Mouse (Mus musculus) left cerebral cortex, postnatal 25 days (tissue): ENCODE measurements around the gene Fgfr2. TPM values are rescaled to one million over a fixed set of nuclear protein-coding genes. Genes with fewer than 3 reads are reported as not detected.

Experiments used
- DNase-seq, 2 experiments: peaks; one replicate each; pipeline ENCODE4 v3.0.0; 2022; ENCODE audit warnings: low spot score in 2 of 2, mixed read lengths in 1 of 2
- intact Hi-C: fragments of 180-260 bp; cut with DNase I; formaldehyde crosslinking; loops from one replicate; pipeline ENCODE4 v1.15.1; 2025
- total RNA-seq, 2 experiments: library from RNA; stranded (reverse); gene quantifications; 2 replicates each; pipeline ENCODE4 v1.2.3; 2021

Gene Fgfr2
- total RNA-seq, 2 experiments from 2014 or later = 37.1 to 42.0 TPM

DNA sequence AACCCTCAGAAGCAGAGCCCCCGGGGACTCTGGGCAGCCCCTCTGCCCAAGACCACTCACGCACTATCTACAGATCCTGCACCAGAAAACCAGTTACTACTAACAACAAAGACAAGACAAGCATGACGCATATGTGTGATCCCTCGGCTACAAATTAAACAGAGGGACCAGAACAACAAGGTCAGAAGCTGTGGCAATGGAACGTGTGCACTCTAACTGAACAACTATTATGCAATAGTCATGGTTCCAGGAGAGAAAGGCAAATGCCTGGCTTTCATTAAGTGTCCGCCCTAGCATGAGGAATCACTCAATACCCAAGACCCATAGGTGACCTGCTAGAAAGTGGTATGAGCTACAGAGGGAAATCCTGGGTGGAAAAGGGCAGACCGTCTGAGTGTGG is 346.0 kb downstream of the Fgfr2 start:
- DNase-seq = no peak
- intact Hi-C loops = no loop called here

DNA sequence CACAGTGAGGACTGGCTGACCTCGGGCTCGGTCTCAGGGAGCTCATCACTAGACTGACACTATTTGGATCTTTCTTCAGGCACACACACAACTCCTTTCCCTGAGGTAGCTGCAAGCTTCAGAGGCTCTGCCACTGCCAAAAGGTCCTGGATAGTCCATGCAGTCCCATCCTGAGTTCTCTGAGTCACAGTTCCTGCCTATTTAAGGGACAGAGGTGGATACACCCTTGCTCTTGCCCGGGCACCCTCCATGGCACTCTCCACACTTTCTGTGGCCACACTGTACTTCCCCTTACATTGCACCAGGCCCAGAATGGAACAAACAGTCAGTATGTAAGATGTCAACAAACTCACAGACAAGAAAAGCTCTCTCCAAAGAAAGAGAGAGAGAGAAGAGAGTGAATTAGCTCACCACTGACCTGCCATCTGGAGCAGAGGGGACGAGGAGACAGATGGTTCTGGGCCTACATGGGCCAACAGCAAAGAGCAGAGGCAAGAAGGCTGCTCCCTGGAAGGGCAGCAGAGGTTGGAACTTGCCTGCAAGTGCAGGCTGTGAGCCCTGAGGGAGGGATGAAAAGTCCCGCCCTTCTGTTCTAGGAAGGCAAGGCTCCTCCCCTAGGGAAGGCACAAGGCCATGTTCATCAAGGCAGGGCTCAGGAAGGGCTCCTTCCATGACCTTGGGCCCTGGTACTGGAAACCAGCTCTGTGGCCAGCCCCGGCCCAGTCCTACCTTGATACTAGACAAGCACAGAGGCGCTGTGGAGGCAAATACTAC is 346.6 kb downstream of the Fgfr2 start:
- intact Hi-C loops = no loop called here
- DNase-seq = no peak

DNA sequence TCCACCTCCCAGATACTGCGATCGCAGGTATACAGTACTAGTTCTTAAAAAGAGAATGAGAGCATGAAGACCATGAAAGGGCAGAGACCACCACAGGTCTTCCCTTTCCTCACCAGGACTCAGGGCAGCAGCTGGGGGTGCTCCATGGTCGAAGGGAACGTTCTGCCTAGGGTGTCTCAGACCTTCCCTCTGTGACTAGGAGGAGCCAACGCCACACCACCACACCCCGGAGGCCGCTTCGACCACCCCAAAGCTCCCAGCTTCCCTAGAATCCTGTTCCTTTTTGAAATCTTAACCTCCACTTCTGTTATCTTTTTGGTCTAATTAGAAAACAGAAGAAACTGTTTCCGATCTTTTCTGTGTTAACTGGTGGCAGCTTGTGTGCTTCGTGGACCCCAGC is 347.2 kb downstream of the Fgfr2 start:
- intact Hi-C loops = no loop called here
- DNase-seq = no peak

DNA sequence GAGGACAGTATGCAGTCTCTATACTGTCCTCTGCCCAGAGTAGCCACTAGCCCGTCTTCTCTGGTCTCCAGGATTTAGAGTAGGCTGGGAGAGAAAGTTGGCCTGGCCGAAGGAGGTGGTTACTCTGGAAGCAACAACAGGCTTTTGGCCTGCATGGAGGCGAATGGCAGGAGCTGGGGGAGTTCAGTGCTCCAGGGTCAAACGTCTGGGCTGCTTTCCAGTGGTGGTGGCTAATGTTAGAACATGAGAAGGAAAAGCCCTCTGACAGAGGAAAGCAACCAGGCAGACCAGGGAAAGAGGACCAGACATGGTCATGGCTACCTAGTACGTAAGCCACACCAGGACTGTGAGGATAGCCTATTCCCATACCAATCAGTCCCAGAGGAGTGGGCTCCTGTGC is 347.8 kb downstream of the Fgfr2 start:
- intact Hi-C loops = no loop called here
- DNase-seq = no peak

DNA sequence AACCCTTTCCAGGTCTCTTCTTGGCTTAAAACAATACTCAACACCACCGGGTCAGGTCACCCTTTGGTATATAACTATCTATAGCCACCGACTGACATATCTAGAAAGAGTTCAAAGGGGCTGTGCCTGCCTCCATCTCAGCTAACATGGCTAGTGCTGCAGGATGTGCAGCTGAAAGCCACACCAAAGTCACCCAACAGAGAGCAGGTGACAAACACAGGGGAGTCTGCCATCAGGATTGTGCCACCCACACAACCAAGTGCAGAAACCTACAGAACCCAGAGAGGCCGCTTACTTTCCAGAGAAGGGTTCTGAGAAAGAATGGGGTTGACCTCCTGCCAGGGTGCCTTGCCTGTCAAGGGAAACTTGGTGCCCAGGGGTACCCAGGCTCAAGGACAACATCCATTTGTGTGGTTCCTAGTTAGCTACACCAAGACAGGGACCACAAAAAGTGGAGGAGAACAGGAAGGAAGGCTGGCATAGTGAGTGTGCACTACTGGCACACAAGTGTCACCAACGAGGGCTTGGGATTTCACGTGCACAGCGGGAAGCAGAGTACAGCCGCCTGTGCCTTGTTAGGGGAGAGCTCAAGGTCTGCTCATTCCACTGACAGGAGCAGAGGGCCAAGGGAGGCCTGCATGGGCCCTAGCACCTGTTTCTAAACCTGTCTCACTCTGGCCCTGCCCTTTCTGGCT is 350.0 kb downstream of the Fgfr2 start:
- intact Hi-C loops = no loop called here
- DNase-seq = no peak

DNA sequence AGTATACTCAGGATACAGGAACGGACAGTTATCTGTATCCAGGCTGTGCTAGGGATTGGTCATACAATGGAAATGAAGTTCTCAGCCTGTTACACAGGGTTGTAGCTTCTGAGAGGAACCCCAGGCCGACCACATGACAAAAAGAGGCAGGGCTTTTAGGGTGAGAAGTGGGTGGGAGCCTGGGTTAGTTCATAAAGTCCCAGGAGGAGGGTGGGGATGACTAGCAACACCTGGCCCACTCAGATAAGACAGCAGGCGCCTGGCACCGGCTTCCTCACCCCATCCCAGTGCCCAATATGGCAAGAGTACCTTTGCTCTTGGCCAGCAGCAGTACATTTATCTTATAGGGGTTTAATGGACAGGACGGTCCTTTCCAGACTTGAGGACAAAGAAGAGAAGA is 350.7 kb downstream of the Fgfr2 start:
- intact Hi-C loops = no loop called here

DNA sequence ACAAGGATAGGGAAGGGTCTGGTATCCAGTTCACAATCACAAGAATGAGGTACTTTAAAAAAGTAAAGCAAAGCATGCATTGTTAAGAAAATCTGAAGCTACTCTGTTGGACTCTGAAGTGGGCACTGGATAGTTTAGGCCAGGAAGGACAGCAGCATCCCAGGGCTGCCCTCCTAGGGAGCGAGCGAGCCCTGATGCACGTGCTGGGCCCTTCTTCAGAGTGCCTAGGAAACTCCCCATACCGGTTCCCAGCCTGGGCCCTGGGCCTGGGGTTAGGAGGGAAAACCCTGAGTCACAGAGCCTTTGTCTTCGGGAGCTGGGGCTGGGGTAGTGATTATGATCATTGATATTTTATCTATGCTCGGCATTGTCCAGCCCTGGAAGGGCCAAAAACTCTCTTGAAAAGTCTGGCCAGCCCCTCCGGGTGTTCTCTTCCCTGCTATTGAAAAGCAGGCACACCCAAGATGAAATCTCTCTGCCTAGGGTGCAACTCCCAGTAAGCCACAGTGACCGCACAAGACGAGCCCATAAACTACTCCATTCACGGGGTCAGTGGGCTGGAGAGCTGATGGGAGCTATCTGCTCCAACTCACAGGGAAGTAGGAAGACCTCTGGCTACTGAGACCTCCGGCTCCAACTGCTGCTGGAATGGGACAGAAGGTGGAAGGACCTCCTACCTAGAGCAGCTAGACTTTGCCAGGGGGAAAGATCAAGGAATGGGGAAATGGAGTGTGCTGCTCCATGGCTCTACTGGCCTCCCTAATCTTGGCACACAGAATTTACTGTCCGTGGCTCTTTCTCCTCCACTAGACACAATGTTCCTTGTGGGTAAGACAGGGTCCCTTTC is 354.4 kb downstream of the Fgfr2 start:
- intact Hi-C loops = loop anchor here (2.0 kb wide), 1 partner anchor 42 kb away; no protein-coding TSS in a partner anchor

More for the DNA sequence above, 350.7 kb downstream of the Fgfr2 start:
- DNase-seq = no peak

DNA sequence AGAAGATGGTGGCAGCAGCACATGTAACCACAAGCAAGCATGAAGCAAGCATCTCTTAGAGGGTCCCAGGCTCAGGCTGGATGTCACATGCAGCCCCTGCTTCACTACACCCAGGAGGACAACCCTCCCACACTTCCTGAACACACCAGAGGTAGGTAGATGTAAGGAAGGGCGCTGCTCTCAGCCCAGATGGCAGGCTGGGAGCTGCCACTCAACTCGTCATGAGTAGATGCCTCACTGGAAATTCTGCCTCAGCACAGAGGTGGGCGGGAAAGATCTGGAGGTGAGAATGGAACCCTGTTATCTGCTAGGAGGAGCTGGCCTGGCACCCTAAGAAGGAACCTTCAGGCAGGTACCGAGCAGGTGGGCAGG is 355.2 kb downstream of the Fgfr2 start:
- peak in 1 of 2 experiments; percentile 68 for DNase-seq
- intact Hi-C loops = loop anchor here (2.0 kb wide), 1 partner anchor 43 kb away; no protein-coding TSS in a partner anchor

More for the DNA sequence above, 354.4 kb downstream of the Fgfr2 start:
- DNase-seq = no peak

DNA sequence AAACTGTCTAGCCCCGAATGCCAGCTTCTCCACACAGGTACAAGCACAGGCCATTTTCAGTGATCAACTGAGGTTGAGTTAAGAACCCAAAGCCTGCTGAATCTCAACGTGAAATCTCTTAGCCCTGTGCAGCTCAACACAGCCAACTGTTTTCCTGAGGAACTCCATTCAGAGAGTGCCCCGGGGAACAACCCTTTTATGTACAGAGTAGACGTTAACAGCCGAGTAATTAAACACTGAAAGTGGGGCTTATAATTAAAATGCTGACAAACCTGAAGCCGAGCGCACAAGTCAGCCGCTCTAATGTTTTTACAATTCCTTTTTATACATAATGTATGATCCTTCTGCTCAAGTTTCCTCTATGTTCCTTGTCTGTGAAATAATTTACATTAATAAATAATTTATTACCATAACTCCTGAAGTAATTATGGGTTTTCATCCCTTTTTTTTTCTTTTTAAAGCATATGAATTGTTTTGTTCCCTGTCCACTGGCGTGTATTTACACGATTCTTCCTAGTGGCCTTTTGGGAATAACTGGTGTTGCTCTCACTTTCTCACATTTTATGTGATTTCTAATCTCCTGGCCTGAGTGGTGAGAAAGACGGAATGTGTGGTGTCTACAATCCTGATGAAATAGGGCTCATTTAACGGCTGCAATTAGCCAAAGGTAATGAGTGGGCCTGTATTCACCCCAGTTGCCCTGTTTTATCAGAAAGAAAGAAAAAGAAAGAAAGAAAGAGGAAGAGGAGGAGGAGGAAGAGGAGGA is 355.7 kb downstream of the Fgfr2 start:
- intact Hi-C loops = no loop called here

DNA sequence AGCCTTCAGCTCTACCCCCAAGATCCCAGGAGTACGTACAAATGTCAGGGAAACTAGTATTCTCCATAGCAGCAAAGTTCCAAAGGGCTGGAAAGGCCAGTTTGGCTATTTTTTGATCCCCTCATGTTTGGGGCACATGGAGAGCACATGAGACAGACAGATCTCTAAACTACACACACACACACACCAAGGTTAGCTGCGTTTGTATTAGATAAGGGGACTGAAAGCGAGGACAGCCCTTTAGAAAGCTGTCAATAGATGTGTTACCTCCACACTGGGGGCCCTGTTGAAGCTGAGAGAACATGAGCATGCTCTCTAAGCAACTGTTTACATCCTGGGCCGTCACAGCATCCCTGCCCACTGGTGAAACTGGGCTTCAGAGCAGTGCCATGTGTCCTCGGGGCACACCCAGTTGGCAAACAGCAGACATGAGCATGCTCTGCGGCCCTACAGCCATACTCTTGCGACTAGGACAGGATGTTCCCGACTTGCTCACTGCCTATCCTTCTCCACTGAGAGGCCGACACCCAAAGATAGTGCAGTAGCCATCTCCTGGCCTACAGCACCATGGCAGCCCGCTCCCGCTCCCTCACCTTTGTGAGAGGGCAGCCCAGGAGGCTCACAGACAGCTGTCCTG is 356.8 kb downstream of the Fgfr2 start:
- DNase-seq = no peak
- intact Hi-C loops = no loop called here

More for the DNA sequence above, 355.7 kb downstream of the Fgfr2 start:
- no peak for DNase-seq

DNA sequence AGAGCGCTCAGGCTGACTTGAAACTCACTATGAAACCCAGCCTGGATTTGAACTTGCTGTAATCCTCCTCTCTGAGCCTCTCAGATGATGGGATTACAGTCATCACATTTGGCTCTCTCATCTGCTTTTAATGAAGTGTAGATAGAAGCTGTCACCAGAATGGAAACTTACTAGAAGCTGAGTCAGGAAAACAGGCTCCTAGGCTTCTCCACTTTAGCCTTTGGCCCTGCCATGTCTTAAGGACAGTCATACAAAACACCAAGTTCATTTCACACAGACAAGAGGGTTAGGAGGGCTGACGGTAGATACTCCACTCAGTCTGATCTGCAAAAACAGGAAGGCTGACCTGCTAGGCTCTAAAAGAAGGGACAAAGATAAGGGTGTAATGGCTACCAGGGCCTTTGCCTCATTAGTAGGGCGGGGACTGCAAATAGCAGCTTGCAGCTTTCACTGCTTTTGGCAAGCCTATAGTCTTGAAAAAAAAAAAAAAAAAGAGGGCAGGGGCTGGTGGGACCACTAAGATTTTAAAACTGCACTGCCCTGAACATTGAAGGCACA is 357.4 kb downstream of the Fgfr2 start:
- intact Hi-C loops = no loop called here

DNA sequence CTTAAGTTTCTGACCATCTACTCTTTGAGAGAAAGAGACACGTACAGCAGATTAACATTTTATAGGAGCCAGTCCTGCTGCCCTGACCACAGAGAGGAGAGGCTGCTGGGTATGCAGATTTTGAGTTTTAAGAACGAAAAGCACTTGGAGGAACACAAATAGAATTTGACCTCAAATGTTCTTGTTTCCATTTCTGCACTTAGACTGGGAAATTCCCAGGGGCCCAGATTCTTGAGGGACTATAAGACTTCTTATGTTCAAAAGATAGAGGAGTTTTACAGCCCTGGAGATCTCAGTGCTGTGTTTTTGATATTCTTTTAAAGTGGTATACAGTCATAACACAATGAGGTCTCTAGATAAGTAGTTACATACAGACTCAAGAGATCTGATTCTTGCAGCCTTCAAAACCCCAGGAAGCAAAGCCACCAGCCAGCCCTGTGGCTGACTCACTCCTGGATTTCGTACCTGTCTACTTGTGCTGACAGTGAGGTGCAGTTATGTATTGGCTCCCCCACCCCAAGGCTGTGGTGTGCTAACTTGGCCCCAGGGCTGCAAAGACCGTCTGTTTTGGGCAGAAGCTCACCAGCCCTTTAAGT is 358.2 kb downstream of the Fgfr2 start:
- intact Hi-C loops = no loop called here
- no peak for DNase-seq

More for the DNA sequence above, 357.4 kb downstream of the Fgfr2 start:
- DNase-seq = no peak

DNA sequence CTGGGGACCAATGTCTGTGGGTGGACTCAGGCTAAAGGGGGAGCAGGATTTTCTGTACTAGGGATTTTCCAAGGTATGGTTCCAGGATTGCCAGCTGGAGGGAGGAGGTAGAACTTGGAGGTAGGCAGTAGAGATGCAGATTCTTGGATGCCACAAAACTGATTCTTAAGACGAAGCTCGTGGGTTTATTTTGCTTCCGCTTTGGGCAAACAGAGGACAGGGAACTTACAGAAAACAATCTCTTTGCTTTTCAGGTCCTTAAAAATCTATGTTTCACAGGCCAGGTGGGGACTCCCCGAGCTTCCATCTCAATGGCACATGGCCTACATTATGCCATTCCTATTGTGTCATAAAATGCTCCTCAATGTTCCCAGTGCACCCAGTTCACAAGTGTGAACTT is 358.8 kb downstream of the Fgfr2 start:
- intact Hi-C loops = no loop called here
- DNase-seq = peak in 1 of 2 experiments; percentile 69

DNA sequence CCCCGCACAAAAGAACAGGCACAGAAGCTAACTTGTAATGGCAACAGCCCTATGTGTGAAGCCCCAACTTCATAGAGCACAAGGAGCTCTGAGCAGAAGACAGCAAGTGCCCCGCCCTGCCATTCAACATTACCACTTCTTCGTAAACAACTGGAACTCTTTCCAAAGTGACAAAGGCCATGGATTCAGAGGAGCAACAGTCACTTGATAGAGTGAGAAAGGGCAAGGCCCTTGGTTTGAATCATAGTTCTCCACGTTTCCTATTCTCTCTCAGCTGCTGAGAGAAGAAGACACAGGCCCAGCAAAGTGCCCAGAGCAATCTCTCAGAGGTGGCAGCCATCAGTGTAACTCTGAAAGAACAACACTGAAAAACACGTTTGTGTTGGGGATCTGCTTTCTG is 359.2 kb downstream of the Fgfr2 start:
- intact Hi-C loops = loop anchor here (2.0 kb wide), 1 partner anchor 25 kb away; no protein-coding TSS in a partner anchor
- DNase-seq = no peak

DNA sequence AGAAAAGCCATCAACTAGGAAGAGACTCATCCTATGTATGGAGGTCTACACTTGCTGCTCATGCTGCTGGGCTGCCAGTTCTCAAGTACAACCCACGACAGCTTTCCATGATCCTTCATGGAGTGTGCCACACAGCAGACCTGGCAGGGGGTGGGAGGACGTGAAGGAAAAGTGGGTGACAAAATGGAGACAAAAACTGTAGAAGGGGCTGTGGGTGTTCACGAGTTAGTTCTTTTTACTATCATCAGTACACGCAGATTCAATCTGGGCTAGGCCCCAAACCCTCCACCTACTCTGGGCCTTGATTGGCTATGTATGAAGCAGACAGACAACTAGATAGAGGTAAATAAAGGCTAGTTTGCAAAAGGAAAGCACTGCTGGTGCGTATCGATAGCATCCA is 359.8 kb downstream of the Fgfr2 start:
- intact Hi-C loops = loop anchor here (2.0 kb wide), 1 partner anchor 25 kb away; no protein-coding TSS in a partner anchor
- DNase-seq = peak in 1 of 2 experiments; percentile 95

DNA sequence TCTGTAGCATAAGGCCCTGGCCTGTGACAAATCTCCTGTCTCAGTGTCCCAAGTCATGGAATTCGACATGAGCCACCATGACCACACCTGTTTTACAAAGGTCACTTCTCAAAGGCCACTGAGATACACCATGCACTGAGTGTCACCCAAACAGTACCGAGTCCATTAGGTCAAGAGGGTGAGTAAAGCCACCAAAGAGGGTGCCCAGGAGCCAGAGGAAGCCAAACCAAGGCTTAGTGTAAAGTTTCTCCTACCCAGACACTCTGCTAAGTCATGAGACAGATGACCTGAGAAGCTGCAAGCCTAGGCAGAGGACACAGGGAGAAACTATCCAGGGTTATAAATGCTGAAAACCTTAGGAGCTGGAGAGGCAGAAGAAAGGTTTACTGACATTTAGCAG is 361.7 kb downstream of the Fgfr2 start:
- DNase-seq = no peak
- intact Hi-C loops = no loop called here

DNA sequence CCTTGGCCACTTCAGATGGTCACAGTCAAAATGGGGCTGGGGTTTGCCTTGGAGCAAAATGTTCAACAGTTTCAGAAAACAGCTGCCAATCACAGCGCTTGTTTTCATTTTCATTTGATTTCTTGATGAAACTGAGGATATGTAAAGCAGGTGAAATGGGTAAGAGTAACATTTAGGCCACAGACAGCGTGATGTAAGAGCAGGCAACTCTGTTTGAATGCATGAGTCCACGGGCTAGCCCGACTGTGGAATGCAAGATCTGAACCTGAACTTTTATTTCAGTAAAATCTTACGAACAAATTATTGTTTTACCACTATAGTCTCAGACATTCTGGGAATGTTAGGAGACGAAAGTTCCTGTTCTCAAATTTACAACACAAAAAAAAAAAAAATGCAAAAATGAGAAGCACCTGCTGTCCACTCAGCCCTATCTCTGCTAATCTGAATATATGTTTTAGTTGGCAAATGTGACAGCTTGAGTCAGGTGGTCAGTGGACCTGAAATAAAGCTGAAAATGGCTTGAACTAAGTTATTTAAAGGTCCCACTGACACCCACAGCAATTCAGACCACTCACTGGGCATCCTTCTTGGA is 362.5 kb downstream of the Fgfr2 start:
- DNase-seq = no peak
- intact Hi-C loops = no loop called here

DNA sequence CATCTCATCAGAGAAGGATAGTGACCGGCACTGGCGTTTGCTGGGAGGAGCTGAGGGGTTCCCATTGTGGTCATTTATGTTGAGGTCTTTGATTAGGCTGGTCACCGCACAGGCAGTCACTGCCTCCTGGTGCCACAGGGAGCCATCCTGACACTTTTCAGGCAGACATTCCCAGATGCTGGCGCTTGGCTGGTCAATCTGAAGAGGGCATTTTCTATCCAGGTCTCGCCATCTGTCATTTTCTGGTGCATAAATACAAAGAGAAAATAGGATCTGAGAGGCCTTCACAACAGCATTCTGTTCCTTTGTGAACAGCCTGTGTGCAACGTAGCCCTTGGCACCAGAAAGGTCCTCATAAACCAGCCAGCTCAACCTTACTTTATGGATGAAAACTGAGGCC is 363.2 kb downstream of the Fgfr2 start:
- no peak for DNase-seq
- intact Hi-C loops = no loop called here
